Mouse (Mus musculus) stomach, postnatal 0 days (tissue): ENCODE measurements at regions not wholly inside any gene's neighbourhood (a gene's known extent, or its start where the extent isn't known, plus 50 kb on each side); places are given as distances from the start of the nearest gene placed in this dataset.
"Not testable (repeated sequence)": the region's sequence is repeated elsewhere in the genome, so short reads cannot be mapped to it uniquely, and the experiment has no call there.

Source experiments
- ATAC-seq: fragments of 200-750 bp; cut with Nextera tagmentation; 2 replicates; pipeline ENCODE4 v1.8.0; 2017; ENCODE audit not compliant: low FRiP score, low TSS enrichment
- DNase-seq: peaks from one replicate; pipeline ENCODE4 v3.0.0-alpha.2; 2016; ENCODE audit warnings: low spot score
- H3K27ac ChIP-seq: fragments of 300-500 bp; sonication (generic); replicated peaks from 2 replicates; pipeline ENCODE4 v1.5.1; 2014; ENCODE audit warnings: mild to moderate bottlenecking, control low read depth
- H3K27me3 ChIP-seq: fragments of 300-500 bp; sonication (generic); 2 replicates; pipeline ENCODE4 v1.6.1; 2014; ENCODE audit warnings: low read length; ENCODE audit not compliant: control insufficient read depth, insufficient read depth
- H3K36me3 ChIP-seq: fragments of 300-500 bp; sonication (generic); 2 replicates; pipeline ENCODE4 v1.6.1; 2014; ENCODE audit warnings: low read length, mixed read lengths; ENCODE audit not compliant: control insufficient read depth, insufficient read depth
- H3K4me1 ChIP-seq: fragments of 300-500 bp; sonication (generic); replicated peaks from 2 replicates; pipeline ENCODE4 v1.6.1; 2014; ENCODE audit warnings: antibody characterized with exemption; ENCODE audit not compliant: control insufficient read depth, insufficient read depth
- H3K4me2 ChIP-seq: fragments of 300-500 bp; sonication (generic); replicated peaks from 2 replicates; pipeline ENCODE4 v1.6.1; 2014; ENCODE audit warnings: low read depth, mild to moderate bottlenecking, control low read depth, moderate library complexity
- H3K4me3 ChIP-seq: fragments of 300-500 bp; sonication (generic); 2 replicates; pipeline ENCODE4 v1.5.1; 2014; ENCODE audit warnings: low read depth, low read length, control low read depth
- H3K9ac ChIP-seq: fragments of 300-500 bp; sonication (generic); 2 replicates; pipeline ENCODE4 v1.6.1; 2014; ENCODE audit warnings: mild to moderate bottlenecking, low read length, control low read depth, mixed read lengths
- H3K9me3 ChIP-seq: fragments of 300-500 bp; sonication (generic); 2 replicates; pipeline ENCODE4 v1.6.1; 2016; ENCODE audit warnings: low read length; ENCODE audit not compliant: control insufficient read depth
- CTCF ChIP-seq: IDR thresholded peaks from 2 replicates; pipeline ENCODE4 v1.5.1; 2016; ENCODE audit warnings: antibody characterized with exemption, low read depth, mild to moderate bottlenecking, moderate library complexity
- EP300 ChIP-seq: optimal IDR thresholded peaks from 2 replicates; pipeline ENCODE3; 2016; ENCODE audit warnings: antibody characterized with exemption
- WGBS: fragments of 180-500 bp; shearing (Covaris S2); extraction: QIAGEN DNeasy Blood & Tissue Kit; methylation state at CpG from one replicate; pipeline ENCODE4 v1.1.7; 2014; 5-methylcytosine and 5-hydroxymethylcytosine counted together

DNA sequence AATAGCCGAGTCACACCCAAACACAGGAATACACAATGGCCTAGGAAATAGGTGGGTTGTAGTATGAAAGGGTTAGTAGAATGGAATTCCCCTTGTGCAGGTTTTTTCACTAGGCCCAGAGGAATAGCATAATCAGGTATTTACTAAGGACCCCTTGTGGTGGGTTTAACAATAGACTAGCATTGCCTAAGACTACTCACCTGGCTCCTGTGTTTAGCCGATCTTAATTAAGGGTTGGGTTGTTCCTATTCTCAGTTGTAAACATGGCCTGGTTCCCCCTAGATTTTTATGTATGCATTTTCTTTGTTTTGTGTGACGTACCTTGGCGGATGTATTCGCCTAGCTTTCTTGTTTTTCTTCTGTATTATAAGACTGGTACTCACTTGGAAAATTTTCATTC is 90.8 kb upstream of the Srd5a2 start:
- WGBS = 92% methylated on average over 5 of the region's 5 CpGs

DNA sequence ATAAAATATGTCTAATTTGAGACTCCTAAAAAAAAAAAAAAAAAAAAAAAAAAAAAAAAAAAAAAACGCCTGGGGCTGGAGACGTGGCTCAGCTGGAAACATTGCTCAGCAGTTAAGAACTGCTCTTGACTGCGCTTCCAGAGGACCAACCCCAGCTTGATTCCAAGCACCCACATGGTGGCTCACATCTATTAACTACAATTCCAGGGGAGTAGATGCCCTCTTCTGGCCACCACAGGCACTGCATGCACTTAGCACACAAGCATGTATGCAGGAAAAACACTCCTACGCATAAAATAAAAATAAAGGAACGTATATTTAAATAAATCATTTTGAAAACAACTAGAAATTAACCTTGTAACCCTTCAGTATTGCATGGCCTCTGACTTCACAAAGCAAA is 87.3 kb upstream of the Srd5a2 start:
- H3K9ac ChIP-seq = no peak overlapping the region
- H3K4me1 ChIP-seq = no peaks in the 10 kb centered on the region
- 78% methylated on average over 5 of the region's 5 CpGs for WGBS
- H3K4me3 ChIP-seq = no peak overlapping the region
- ATAC-seq (no peak), DNase-seq (no peak)
- no peaks in the 10 kb centered on the region for H3K9me3 ChIP-seq
- TF ChIP-seq CTCF = peak; percentile 60
- TF ChIP-seq EP300 = no peak
- H3K27me3 ChIP-seq = no peaks in the 10 kb centered on the region
- H3K27ac ChIP-seq = no peak overlapping the region
- no peaks in the 10 kb centered on the region for H3K36me3 ChIP-seq
- H3K4me2 ChIP-seq = no peak overlapping the region

More for the DNA sequence above, 90.8 kb upstream of the Srd5a2 start:
- H3K9ac ChIP-seq, H3K9me3 ChIP-seq, DNase-seq, H3K27me3 ChIP-seq, H3K4me1 ChIP-seq, ATAC-seq, H3K27ac ChIP-seq, H3K4me3 ChIP-seq, H3K4me2 ChIP-seq, H3K36me3 ChIP-seq: not testable (repeated sequence)

DNA sequence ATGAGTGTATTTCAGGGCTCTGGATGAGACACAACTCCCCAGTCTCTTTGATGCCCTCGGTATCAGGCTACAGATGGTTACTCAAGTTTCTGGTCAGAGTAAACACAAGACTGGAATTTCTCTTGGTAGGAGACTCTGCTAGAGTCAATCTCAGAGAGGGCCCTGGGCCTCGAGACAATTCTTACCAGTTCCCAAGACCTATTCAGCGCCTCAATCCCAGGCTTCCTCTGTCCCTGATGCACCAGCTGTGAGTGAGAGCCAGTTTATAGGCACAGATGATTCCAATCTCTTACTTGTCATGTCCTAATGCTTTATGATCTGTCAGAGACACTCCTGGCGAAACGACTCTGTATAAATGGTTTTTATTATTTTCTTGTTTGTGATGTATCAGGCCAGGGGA is 83.8 kb upstream of the Srd5a2 start:
- no peak for DNase-seq
- Histone ChIP-seq H3K9ac (no peak overlapping the region), H3K9me3 (no peaks in the 10 kb centered on the region), H3K27me3 (no peaks in the 10 kb centered on the region), H3K4me2 (no peak overlapping the region), H3K27ac (no peak overlapping the region), H3K36me3 (no peaks in the 10 kb centered on the region), H3K4me3 (no peak overlapping the region), H3K4me1 (no peaks in the 10 kb centered on the region)
- TF ChIP-seq EP300 (no peak), CTCF (no peak)
- no peak for ATAC-seq
- WGBS = 45% methylated on average over 5 of the region's 5 CpGs

DNA sequence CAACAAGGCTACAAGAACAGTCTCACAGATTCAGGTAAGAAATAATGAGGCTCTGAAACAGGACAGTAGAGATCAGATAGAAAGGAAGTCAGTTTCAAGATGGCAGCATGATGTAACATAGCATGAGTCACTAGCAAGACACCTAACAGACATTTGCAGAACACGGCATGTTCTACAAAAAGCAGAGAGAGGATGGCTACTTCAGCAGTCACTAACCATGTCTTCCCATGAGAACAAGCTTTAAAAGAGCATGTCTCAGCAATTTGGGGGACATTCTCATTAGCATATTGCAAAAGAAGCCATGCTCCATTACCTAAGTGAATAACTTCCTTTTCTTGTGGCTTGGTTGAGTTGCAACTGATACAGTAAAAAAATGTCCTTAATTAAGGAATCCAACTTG is 75.2 kb upstream of the Srd5a2 start:
- WGBS = 72% methylated on average over 1 of the region's 1 CpGs
- Histone ChIP-seq H3K9me3 (no peaks in the 10 kb centered on the region), H3K4me3 (no peak overlapping the region), H3K27ac (no peak overlapping the region), H3K4me2 (no peak overlapping the region), H3K36me3 (no peaks in the 10 kb centered on the region), H3K9ac (no peak overlapping the region), H3K4me1 (no peaks in the 10 kb centered on the region), H3K27me3 (no peaks in the 10 kb centered on the region)
- ATAC-seq (no peak), DNase-seq (no peak)
- TF ChIP-seq CTCF (no peak), EP300 (no peak)

DNA sequence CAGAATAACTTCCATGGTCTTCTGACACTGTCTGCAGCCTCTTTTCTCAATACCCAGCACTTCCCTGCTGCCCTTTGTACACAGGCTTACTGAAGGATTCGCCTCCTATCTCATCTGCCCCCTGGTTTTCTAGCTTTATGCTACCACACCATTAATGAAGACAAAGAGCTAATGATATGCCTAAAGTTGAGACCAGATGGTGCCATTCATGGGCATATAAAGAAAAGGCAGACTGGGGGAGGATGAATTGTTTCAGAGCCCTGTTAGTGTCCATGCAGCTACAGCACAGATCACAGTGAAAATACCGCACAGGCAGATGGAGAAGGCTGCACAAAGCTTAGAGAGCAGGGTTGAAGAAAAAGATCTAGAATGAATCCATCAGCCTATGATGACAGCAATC is 73.3 kb upstream of the Srd5a2 start:
- H3K9ac ChIP-seq = no peak overlapping the region
- no peak overlapping the region for H3K27ac ChIP-seq
- DNase-seq (no peak), ATAC-seq (no peak)
- no peak overlapping the region for H3K4me3 ChIP-seq
- no peaks in the 10 kb centered on the region for H3K27me3 ChIP-seq
- WGBS = 86% methylated on average over 2 of the region's 2 CpGs
- no peaks in the 10 kb centered on the region for H3K9me3 ChIP-seq
- H3K4me2 ChIP-seq = no peak overlapping the region
- TF ChIP-seq EP300 (no peak), CTCF (no peak)
- H3K4me1 ChIP-seq = no peaks in the 10 kb centered on the region
- no peaks in the 10 kb centered on the region for H3K36me3 ChIP-seq
